Mouse (Mus musculus): ENCODE measurements around the gene Asrgl1. TPM values are rescaled to one million over a fixed set of nuclear protein-coding genes. Genes with fewer than 3 reads are reported as not detected.

Gene Asrgl1
- polyA plus RNA-seq, 1 experiment = 5.0 TPM

DNA sequence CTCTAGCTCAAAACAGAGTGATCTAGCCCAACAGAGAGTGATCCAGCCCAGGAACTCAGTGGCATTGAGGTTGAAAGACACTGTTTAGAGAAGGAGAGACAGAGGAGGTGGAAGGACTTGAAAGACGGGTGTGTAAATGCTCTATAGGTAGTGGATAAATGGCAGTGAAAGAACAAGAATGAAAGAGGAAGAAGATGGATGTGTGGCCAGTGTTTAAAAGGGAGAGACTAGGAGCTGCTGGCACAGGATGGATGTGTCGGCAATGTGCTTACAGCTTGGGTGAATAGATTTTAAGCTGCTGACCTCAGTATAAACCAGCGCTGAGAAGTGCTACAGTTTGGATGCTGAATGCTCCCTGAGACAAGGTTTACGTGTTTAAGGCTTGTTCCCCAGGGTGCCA, 61.0 kb downstream of the Asrgl1 start:
- Histone ChIP-seq H3K4me2 (ENCODE audit: low read depth) (peak overlapping the region; percentile 76), H3ac (ENCODE audit: control insufficient read depth, insufficient read length) (no peak overlapping the region), H3K36me3 (ENCODE audit: control insufficient read depth, insufficient read depth) (no peaks in the 10 kb centered on the region), H3K79me2 (ENCODE audit: control insufficient read depth, insufficient read depth) (no peaks in the 10 kb centered on the region), H3K4me3 (no peak overlapping the region), H3K27me3 (ENCODE audit: control insufficient read depth, insufficient read depth, insufficient read length) (no peaks in the 10 kb centered on the region)
- TF ChIP-seq E2F4 (IDR thresholded peaks at IDR 0.05; ENCODE audit: insufficient read depth) = no peak
- no peak for TF ChIP-seq MAX (IDR thresholded peaks at IDR 0.05; ENCODE audit: low read depth)
- no peak for TF ChIP-seq REST (IDR thresholded peaks at IDR 0.05; ENCODE audit: insufficient read depth, insufficient read length)
- TF ChIP-seq TCF12 (IDR thresholded peaks at IDR 0.05; ENCODE audit: insufficient read depth, poor library complexity, severe bottlenecking) = no peak
- TF ChIP-seq USF1 (IDR thresholded peaks at IDR 0.05; ENCODE audit: low read depth) = no peak

DNA sequence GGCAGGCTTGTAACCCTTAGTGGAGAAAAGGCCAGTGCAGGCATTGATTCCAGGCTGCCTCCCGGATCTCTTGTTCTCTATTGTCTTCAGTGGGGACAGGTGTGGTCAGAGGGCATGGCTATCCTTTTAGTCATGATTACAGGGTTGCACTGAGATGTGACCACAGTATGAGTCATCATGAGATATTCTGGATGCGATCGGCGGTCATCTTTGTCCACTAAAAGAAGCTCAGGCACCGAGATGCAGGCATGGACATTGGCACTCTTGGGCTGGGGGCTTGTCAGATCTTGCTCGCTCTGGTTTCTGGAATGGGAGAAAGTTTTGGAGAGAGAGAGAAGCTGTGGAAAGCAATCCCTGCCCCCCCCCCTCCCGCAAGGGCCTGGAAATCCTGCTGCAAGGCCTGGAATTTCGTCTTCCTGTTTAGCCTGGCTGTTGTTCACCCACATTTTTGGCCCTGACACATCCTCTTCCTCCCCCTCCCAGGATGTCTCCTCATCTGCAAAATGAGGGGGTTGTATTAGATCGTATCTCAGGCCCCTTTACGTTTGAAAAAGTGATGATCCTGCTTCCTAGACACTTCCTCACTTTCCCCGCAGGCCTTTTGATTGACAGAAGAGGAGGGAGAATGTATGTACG, 61.5 kb downstream of the Asrgl1 start:
- Histone ChIP-seq H3K36me3 (ENCODE audit: control insufficient read depth, insufficient read depth) (no peaks in the 10 kb centered on the region), H3ac (ENCODE audit: control insufficient read depth, insufficient read length) (no peak overlapping the region), H3K4me2 (ENCODE audit: low read depth) (peak overlapping the region; percentile 76), H3K79me2 (ENCODE audit: control insufficient read depth, insufficient read depth) (no peaks in the 10 kb centered on the region), H3K4me3 (no peak overlapping the region), H3K27me3 (ENCODE audit: control insufficient read depth, insufficient read depth, insufficient read length) (no peaks in the 10 kb centered on the region)
- TF ChIP-seq TCF3 (IDR thresholded peaks at IDR 0.05; ENCODE audit: insufficient read length, low read depth) = peak; percentile 14
- TF ChIP-seq MAX (IDR thresholded peaks at IDR 0.05; ENCODE audit: low read depth) = peak; percentile 8
- TF ChIP-seq POLR2A (IDR thresholded peaks at IDR 0.05; ENCODE audit: insufficient read length, low read depth) = no peak
- peak; percentile 37 to 78 (median 70) for TF ChIP-seq MYOD1 (IDR thresholded peaks at IDR 0.05; ENCODE audit: control insufficient read depth in 1 of 3, insufficient read length in 2 of 3, low read depth in 2 of 3)
- peak; percentile 34 for TF ChIP-seq SRF (IDR thresholded peaks at IDR 0.05; ENCODE audit: control insufficient read depth, insufficient read length, low read depth)
- peak; percentile 46 for TF ChIP-seq TCF12 (IDR thresholded peaks at IDR 0.05; ENCODE audit: insufficient read depth, poor library complexity, severe bottlenecking)
- TF ChIP-seq E2F4 (IDR thresholded peaks at IDR 0.05; ENCODE audit: insufficient read depth) = no peak
- peak; percentile 67 for TF ChIP-seq CEBPB (IDR thresholded peaks at IDR 0.05; ENCODE audit: insufficient read depth, poor library complexity, severe bottlenecking)
- TF ChIP-seq REST (IDR thresholded peaks at IDR 0.05; ENCODE audit: insufficient read depth, insufficient read length) = no peak
- no peak for TF ChIP-seq POLR2AphosphoS2 (IDR thresholded peaks at IDR 0.05; ENCODE audit: insufficient read length, low read depth)
- peak in 1 of 3 experiments; percentile 62 for TF ChIP-seq MYOG (IDR thresholded peaks at IDR 0.05; ENCODE audit: control insufficient read depth in 1 of 3, insufficient read depth in 1 of 3, insufficient read length in 2 of 3, low read depth in 2 of 3)
- TF ChIP-seq USF1 (IDR thresholded peaks at IDR 0.05; ENCODE audit: low read depth) = no peak

DNA sequence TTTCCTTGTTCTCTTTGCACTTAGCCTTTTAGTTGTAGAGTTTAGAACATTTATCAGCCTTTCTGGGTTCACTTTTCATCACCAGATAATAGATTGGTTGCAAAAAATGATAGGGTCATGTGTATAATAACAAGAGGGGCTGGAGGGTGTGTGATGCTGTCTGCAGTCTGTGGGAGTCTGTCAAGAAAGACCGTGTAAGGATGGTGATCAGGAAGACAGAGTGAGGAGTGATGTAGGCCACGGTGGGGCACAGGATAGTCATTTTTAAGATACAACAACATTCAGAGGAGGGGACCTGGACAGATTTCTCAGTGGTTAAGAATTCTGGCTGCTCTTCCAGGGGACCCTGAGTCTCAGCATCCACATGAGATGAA, 63.3 kb downstream of the Asrgl1 start:
- Histone ChIP-seq H3K79me2 (ENCODE audit: control insufficient read depth, insufficient read depth) (no peaks in the 10 kb centered on the region), H3K27me3 (ENCODE audit: control insufficient read depth, insufficient read depth, insufficient read length) (no peaks in the 10 kb centered on the region), H3K36me3 (ENCODE audit: control insufficient read depth, insufficient read depth) (peaks cover 4% of the 10 kb centered on the region), H3K4me3 (no peak overlapping the region), H3ac (ENCODE audit: control insufficient read depth, insufficient read length) (no peak overlapping the region), H3K4me2 (ENCODE audit: low read depth) (peak overlapping the region; percentile 36)
- TF ChIP-seq POLR2A (IDR thresholded peaks at IDR 0.05; ENCODE audit: insufficient read length, low read depth) = no peak
- no peak for TF ChIP-seq SRF (IDR thresholded peaks at IDR 0.05; ENCODE audit: control insufficient read depth, insufficient read length, low read depth)
- no peak for TF ChIP-seq TCF3 (IDR thresholded peaks at IDR 0.05; ENCODE audit: insufficient read length, low read depth)
- TF ChIP-seq USF1 (IDR thresholded peaks at IDR 0.05; ENCODE audit: low read depth) = no peak

DNA sequence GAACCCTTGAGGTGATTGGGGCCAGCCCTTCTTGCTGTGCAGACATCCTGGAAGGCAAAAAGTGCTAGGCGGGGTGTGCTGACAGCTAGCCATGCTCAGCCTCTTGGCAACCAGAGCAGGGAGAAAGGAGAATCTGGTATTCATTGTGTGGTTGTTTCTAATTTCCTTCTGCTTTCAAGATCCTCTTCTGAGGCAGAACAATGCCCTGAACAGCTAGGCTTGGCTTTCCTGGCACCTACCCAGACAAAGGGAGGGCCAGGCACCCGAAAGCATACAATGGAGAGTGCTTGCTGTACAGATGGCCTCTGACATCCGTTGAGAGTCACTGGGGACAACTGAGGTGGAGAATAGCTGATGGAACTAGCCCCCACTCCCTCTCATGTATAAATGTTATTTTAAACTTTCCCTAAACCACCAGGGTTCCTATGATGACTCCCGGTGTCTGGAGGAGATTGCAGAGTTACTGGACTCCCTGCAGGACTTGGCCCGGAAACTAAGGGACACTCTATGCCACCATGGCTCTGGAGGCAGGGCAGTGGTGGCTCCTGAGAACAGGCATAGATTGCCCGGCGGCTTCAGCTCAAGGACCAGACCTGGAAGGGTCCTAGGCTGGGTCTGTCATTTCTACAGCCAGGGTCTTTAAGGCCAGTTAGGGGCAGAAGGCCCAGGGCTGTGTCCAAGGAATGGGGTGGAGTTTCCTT, 63.8 kb downstream of the Asrgl1 start:
- no peak overlapping the region for H3ac ChIP-seq (ENCODE audit: control insufficient read depth, insufficient read length)
- H3K79me2 ChIP-seq (ENCODE audit: control insufficient read depth, insufficient read depth) = no peaks in the 10 kb centered on the region
- peaks cover 4% of the 10 kb centered on the region for H3K36me3 ChIP-seq (ENCODE audit: control insufficient read depth, insufficient read depth)
- no peak overlapping the region for H3K4me3 ChIP-seq
- peak overlapping the region; percentile 36 for H3K4me2 ChIP-seq (ENCODE audit: low read depth)
- no peaks in the 10 kb centered on the region for H3K27me3 ChIP-seq (ENCODE audit: control insufficient read depth, insufficient read depth, insufficient read length)
- TF ChIP-seq POLR2A (IDR thresholded peaks at IDR 0.05; ENCODE audit: insufficient read length, low read depth) (peak; percentile 22), MYOD1 (IDR thresholded peaks at IDR 0.05; ENCODE audit: control insufficient read depth in 1 of 3, insufficient read length in 2 of 3, low read depth in 2 of 3) (no peak)

DNA sequence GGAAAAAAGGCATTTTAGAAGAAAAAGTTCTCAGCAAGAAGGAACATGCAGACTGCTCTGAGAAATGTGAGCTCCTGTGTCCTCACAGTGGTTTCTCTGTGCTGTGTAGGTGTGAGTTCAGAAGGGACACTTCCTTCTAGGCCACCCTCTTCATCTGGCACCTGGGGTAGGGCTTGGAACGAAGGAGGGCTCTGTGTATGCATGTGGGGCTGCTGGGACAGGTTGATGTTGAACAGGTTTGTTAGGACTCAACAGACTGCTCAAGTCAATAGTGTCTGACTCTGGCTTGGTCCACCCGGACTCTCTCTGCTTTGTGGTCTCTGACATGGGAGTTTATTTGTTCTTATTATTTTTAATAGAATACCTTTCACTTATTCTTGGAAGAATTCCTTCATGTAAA, 65.1 kb downstream of the Asrgl1 start:
- H3ac ChIP-seq (ENCODE audit: control insufficient read depth, insufficient read length) = no peak overlapping the region
- TF ChIP-seq E2F4 (IDR thresholded peaks at IDR 0.05; ENCODE audit: insufficient read depth) (no peak), POLR2AphosphoS2 (IDR thresholded peaks at IDR 0.05; ENCODE audit: insufficient read length, low read depth) (no peak), MYOG (IDR thresholded peaks at IDR 0.05; ENCODE audit: control insufficient read depth in 1 of 3, insufficient read depth in 1 of 3, insufficient read length in 2 of 3, low read depth in 2 of 3) (no peak)
- H3K4me2 ChIP-seq (ENCODE audit: low read depth) = no peak overlapping the region

More for the DNA sequence above, 65.1 kb downstream of the Asrgl1 start:
- H3K79me2 ChIP-seq (ENCODE audit: control insufficient read depth, insufficient read depth) = no peaks in the 10 kb centered on the region
- H3K27me3 ChIP-seq (ENCODE audit: control insufficient read depth, insufficient read depth, insufficient read length) = no peaks in the 10 kb centered on the region
- peaks cover 4% of the 10 kb centered on the region for H3K36me3 ChIP-seq (ENCODE audit: control insufficient read depth, insufficient read depth)
- no peak overlapping the region for H3K4me3 ChIP-seq
